Mouse (Mus musculus): ENCODE results near the gene A330070K13Rik. TPM values are rescaled to one million over a fixed set of nuclear protein-coding genes. Genes with fewer than 3 reads are reported as not detected.

A330070K13Rik gene
- polyA plus RNA-seq, 1 experiment from 2014 or later = not detected

DNA sequence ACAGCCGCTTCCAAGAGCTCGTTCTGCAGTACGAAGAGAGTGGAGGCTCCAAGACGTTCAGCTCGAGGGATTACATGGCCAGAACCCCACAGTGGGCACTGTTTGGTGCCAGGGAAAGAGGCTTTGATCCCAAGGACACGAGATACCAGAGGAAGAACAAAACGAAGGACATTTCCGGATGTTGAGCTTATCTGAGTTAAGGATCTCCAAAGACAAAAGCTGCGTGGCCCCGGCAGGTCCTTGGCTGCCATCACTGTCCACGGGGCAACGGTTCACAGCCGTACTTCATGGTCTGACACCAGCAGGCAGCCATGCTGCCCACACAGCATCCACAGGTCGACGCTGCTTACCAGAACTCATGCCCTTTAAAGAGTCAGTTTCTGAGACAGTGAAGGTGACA, 43.8 kb downstream of the A330070K13Rik start:
- WGBS = 90% methylated on average over 15 of the region's 15 CpGs
- no peak overlapping the region for H3K4me2 ChIP-seq (ENCODE audit: low read depth, low read length)
- peaks cover 29% of the 10 kb centered on the region for H3K36me3 ChIP-seq (ENCODE audit: control insufficient read depth, insufficient read depth)
- H3K9ac ChIP-seq (ENCODE audit: low read length) = no peak overlapping the region
- no peak for ATAC-seq (replicated peaks; ENCODE audit: extremely low read depth, insufficient read depth, low FRiP score)
- H3K4me1 ChIP-seq (ENCODE audit: control insufficient read depth, insufficient read depth, low read length) = no peaks in the 10 kb centered on the region
- H3K9me3 ChIP-seq (replicated peaks; ENCODE audit: control insufficient read depth, low read length) = peaks cover under 1% of the 10 kb centered on the region; the same call in 1 of the 2 replicates
- H3K27ac ChIP-seq (ENCODE audit: low read length) = no peak overlapping the region
- H3K27me3 ChIP-seq (ENCODE audit: control insufficient read depth, insufficient read depth, low read length) = no peaks in the 10 kb centered on the region
- H3K4me3 ChIP-seq (ENCODE audit: low read length) = no peak overlapping the region

- H3K36me3 ChIP-seq (ENCODE audit: control insufficient read depth, insufficient read depth) = peaks cover 24% of the 10 kb centered on the region
- no peak overlapping the region for H3K9ac ChIP-seq (ENCODE audit: low read length)
- 97% methylated on average over 4 of the region's 4 CpGs for WGBS
- H3K27me3 ChIP-seq (ENCODE audit: control insufficient read depth, insufficient read depth, low read length) = no peaks in the 10 kb centered on the region
- no peak for ATAC-seq (replicated peaks; ENCODE audit: extremely low read depth, insufficient read depth, low FRiP score)
- H3K27ac ChIP-seq (ENCODE audit: low read length) = no peak overlapping the region
- H3K4me3 ChIP-seq (ENCODE audit: low read length) = no peak overlapping the region
- no peaks in the 10 kb centered on the region for H3K4me1 ChIP-seq (ENCODE audit: control insufficient read depth, insufficient read depth, low read length)
- peaks cover 3% of the 10 kb centered on the region; the same call in 1 of the 2 replicates for H3K9me3 ChIP-seq (replicated peaks; ENCODE audit: control insufficient read depth, low read length)
- no peak overlapping the region for H3K4me2 ChIP-seq (ENCODE audit: low read depth, low read length)
Measured at GRCm38 (mm10) chr5:130335462-130335861, 49.0 kb downstream of the A330070K13Rik start.

DNA sequence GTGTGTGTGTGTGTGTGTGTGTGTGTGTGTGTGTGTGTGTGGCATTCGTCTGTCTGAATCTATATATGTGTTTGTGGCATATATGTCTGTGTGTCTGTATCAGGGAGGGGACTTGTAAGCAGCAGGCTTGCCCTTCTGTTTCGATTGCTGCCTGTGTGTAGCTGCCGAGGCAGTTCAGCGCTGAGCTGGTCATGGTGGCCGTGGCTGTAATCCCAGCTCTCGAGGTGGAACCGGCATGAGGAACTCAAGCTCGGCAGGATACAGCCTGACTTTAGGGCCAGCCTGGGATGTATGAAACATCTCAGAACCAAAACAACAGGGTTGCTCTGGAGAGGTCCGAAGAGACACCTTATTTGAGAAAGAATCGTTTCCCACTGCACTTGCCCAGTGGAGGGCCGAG, 50.5 kb downstream of the A330070K13Rik start:
- peaks cover 24% of the 10 kb centered on the region for H3K36me3 ChIP-seq (ENCODE audit: control insufficient read depth, insufficient read depth)
- H3K27me3 ChIP-seq (ENCODE audit: control insufficient read depth, insufficient read depth, low read length) = no peaks in the 10 kb centered on the region
- no peak overlapping the region for H3K4me2 ChIP-seq (ENCODE audit: low read depth, low read length)
- ATAC-seq (replicated peaks; ENCODE audit: extremely low read depth, insufficient read depth, low FRiP score) = no peak
- H3K9ac ChIP-seq (ENCODE audit: low read length) = no peak overlapping the region
- H3K9me3 ChIP-seq (replicated peaks; ENCODE audit: control insufficient read depth, low read length) = peaks cover 3% of the 10 kb centered on the region; the same call in 1 of the 2 replicates
- H3K4me3 ChIP-seq (ENCODE audit: low read length) = no peak overlapping the region
- H3K4me1 ChIP-seq (ENCODE audit: control insufficient read depth, insufficient read depth, low read length) = no peaks in the 10 kb centered on the region
- WGBS = 92% methylated on average over 11 of the region's 11 CpGs
- no peak overlapping the region for H3K27ac ChIP-seq (ENCODE audit: low read length)

DNA sequence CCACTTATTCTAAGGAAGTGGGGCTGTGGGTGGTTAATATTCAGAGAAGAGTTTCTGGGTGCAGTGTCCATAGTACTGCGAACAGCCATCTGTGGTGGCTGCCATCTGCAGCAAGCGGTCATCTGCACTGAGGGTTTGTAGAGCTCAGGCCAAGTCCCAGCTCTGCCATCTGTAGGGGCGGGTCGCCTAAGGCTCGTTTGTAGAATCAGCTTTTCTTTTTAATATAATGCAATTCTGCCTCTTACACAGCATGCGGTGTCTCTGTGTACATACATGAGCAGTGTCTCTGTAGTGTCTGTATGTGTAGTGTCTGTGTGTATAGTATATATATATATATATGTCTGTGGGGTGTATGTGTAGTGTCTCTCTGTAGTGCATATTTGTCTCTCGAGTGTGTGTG, 50.9 kb downstream of the A330070K13Rik start:
- Histone ChIP-seq H3K27ac (ENCODE audit: low read length) (no peak overlapping the region), H3K27me3 (ENCODE audit: control insufficient read depth, insufficient read depth, low read length) (no peaks in the 10 kb centered on the region), H3K4me1 (ENCODE audit: control insufficient read depth, insufficient read depth, low read length) (no peaks in the 10 kb centered on the region), H3K9ac (ENCODE audit: low read length) (no peak overlapping the region), H3K9me3 (replicated peaks; ENCODE audit: control insufficient read depth, low read length) (peaks cover 3% of the 10 kb centered on the region; the same call in 1 of the 2 replicates), H3K36me3 (ENCODE audit: control insufficient read depth, insufficient read depth) (peaks cover 24% of the 10 kb centered on the region), H3K4me2 (ENCODE audit: low read depth, low read length) (no peak overlapping the region), H3K4me3 (ENCODE audit: low read length) (no peak overlapping the region)
- 87% methylated on average over 7 of the region's 7 CpGs for WGBS
- ATAC-seq (replicated peaks; ENCODE audit: extremely low read depth, insufficient read depth, low FRiP score) = no peak

- Histone ChIP-seq H3K36me3 (ENCODE audit: control insufficient read depth, insufficient read depth) (peaks cover 11% of the 10 kb centered on the region), H3K9ac (ENCODE audit: low read length) (no peak overlapping the region), H3K27ac (ENCODE audit: low read length) (no peak overlapping the region), H3K4me1 (ENCODE audit: control insufficient read depth, insufficient read depth, low read length) (no peaks in the 10 kb centered on the region), H3K4me2 (ENCODE audit: low read depth, low read length) (no peak overlapping the region), H3K27me3 (ENCODE audit: control insufficient read depth, insufficient read depth, low read length) (no peaks in the 10 kb centered on the region), H3K4me3 (ENCODE audit: low read length) (no peak overlapping the region), H3K9me3 (replicated peaks; ENCODE audit: control insufficient read depth, low read length) (peaks cover 3% of the 10 kb centered on the region; the same call in 1 of the 2 replicates)
- WGBS = 70% methylated on average over 4 of the region's 4 CpGs
- no peak for ATAC-seq (replicated peaks; ENCODE audit: extremely low read depth, insufficient read depth, low FRiP score)
Measured at GRCm38 (mm10) chr5:130331206-130331605, 53.2 kb downstream of the A330070K13Rik start.

DNA sequence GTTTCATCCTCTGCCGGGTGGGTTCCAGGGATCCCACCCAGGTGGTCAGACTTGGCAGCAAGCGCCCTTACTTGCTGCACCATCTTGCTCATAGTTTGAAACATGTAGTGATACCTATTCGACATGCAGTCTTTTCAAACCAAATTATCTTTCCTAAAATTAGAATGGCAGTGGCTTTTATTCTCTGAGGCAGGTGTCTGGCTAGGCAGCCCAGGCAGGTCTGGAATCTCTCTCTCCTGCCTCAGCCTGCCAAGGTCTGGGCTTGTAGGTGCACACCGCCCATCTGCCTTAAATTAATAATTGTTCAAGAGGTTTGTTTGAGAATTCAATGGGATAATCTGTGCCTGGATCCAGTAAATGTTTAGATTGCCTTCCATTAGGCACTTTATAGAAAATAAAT, 53.6 kb downstream of the A330070K13Rik start:
- Histone ChIP-seq H3K9me3 (replicated peaks; ENCODE audit: control insufficient read depth, low read length) (peaks cover 3% of the 10 kb centered on the region; the same call in 1 of the 2 replicates), H3K36me3 (ENCODE audit: control insufficient read depth, insufficient read depth) (peaks cover 10% of the 10 kb centered on the region)

GRCm38 (mm10) chr5:130329889-130330288, 54.5 kb downstream of the A330070K13Rik start:
- 68% methylated on average over 2 of the region's 2 CpGs for WGBS
- H3K9ac ChIP-seq (ENCODE audit: low read length) = no peak overlapping the region
- no peak for ATAC-seq (replicated peaks; ENCODE audit: extremely low read depth, insufficient read depth, low FRiP score)
- no peaks in the 10 kb centered on the region for H3K27me3 ChIP-seq (ENCODE audit: control insufficient read depth, insufficient read depth, low read length)
- peaks cover 9% of the 10 kb centered on the region for H3K36me3 ChIP-seq (ENCODE audit: control insufficient read depth, insufficient read depth)
- H3K4me1 ChIP-seq (ENCODE audit: control insufficient read depth, insufficient read depth, low read length) = no peaks in the 10 kb centered on the region
- no peak overlapping the region for H3K4me3 ChIP-seq (ENCODE audit: low read length)
- peaks cover under 1% of the 10 kb centered on the region; the same call in 1 of the 2 replicates for H3K9me3 ChIP-seq (replicated peaks; ENCODE audit: control insufficient read depth, low read length)
- H3K27ac ChIP-seq (ENCODE audit: low read length) = no peak overlapping the region
- H3K4me2 ChIP-seq (ENCODE audit: low read depth, low read length) = no peak overlapping the region

More for the DNA sequence above, 53.6 kb downstream of the A330070K13Rik start:
- Histone ChIP-seq H3K27ac (ENCODE audit: low read length) (no peak overlapping the region), H3K4me2 (ENCODE audit: low read depth, low read length) (no peak overlapping the region), H3K4me3 (ENCODE audit: low read length) (no peak overlapping the region), H3K4me1 (ENCODE audit: control insufficient read depth, insufficient read depth, low read length) (no peaks in the 10 kb centered on the region), H3K27me3 (ENCODE audit: control insufficient read depth, insufficient read depth, low read length) (no peaks in the 10 kb centered on the region), H3K9ac (ENCODE audit: low read length) (no peak overlapping the region)
- no peak for ATAC-seq (replicated peaks; ENCODE audit: extremely low read depth, insufficient read depth, low FRiP score)
- WGBS = 81% methylated on average over 4 of the region's 4 CpGs

Other genes with a start within 250 kb of the A330070K13Rik start
- 5.5 and 5.6 TPM in 2 replicates for gene Kctd7, start 239.8 kb downstream of the A330070K13Rik start, polyA plus RNA-seq (2015; fragmentation: Nextera tagmentation; extraction: Ambion mirVana)
- 21.6 and 22.0 TPM in 2 replicates for gene Rabgef1, start 212.8 kb downstream of the A330070K13Rik start, polyA plus RNA-seq (2015; fragmentation: Nextera tagmentation; extraction: Ambion mirVana)
- 21.6 and 28.5 TPM in 2 replicates for gene Tmem248, start 167.6 kb downstream of the A330070K13Rik start, polyA plus RNA-seq (2015; fragmentation: Nextera tagmentation; extraction: Ambion mirVana)
- gene Sbds, start 129.1 kb downstream of the A330070K13Rik start, polyA plus RNA-seq (2015; fragmentation: Nextera tagmentation; extraction: Ambion mirVana) = 60.1 and 65.7 TPM in 2 replicates
- gene Tyw1, start 129.0 kb downstream of the A330070K13Rik start, polyA plus RNA-seq (2015; fragmentation: Nextera tagmentation; extraction: Ambion mirVana) = 16.1 and 17.7 TPM in 2 replicates
- 0.30 and 0.46 TPM in 2 replicates for gene Caln1, start 15.2 kb downstream of the A330070K13Rik start, polyA plus RNA-seq (2015; fragmentation: Nextera tagmentation; extraction: Ambion mirVana)

All from heart, embryonic 16.5 days (tissue).